Mouse (Mus musculus) CH12.LX (cell line): ENCODE data around the gene Dscaml1. TPM values are rescaled to one million over a fixed set of nuclear protein-coding genes. Genes with fewer than 3 reads are reported as not detected.

ENCODE experiments used
- DNase-seq: peaks from one replicate; pipeline ENCODE4 v3.0.0-alpha.2; 2013; ENCODE audit errors: extremely low read depth
- H3K27ac ChIP-seq: 2 replicates; pipeline ENCODE4 v1.5.1; 2012; ENCODE audit warnings: low read depth, mild to moderate bottlenecking, control low read depth, moderate library complexity; ENCODE audit not compliant: insufficient read depth
- H3K27me3 ChIP-seq: replicated peaks from 2 replicates; pipeline ENCODE3; 2012; ENCODE audit warnings: inconsistent platforms
- H3K36me3 ChIP-seq, 2 experiments: replicated peaks in 1 of 2; 2 replicates each; pipeline versions ENCODE3 to v1.6.1; 2012; ENCODE audit warnings: inconsistent platforms in 1 of 2, low read length in 1 of 2, mild to moderate bottlenecking in 1 of 2, mixed read lengths in 1 of 2, moderate library complexity in 1 of 2; ENCODE audit not compliant: control insufficient read depth in 1 of 2, insufficient read depth in 1 of 2
- H3K4me1 ChIP-seq, 2 experiments: 2 replicates each; pipeline ENCODE4 v1.6.1; 2012; ENCODE audit warnings: inconsistent platforms in 1 of 2, moderate library complexity in 1 of 2; ENCODE audit not compliant: insufficient read depth in 2 of 2, control insufficient read depth in 1 of 2
- H3K4me2 ChIP-seq: 2 replicates; pipeline ENCODE4 v1.6.1; 2012; ENCODE audit warnings: low read depth, mild to moderate bottlenecking, control low read depth; ENCODE audit not compliant: poor library complexity, insufficient read depth, severe bottlenecking
- H3K4me3 ChIP-seq, 3 experiments: fragments of 150-350 bp in 1 of 3; sonication (generic) in 1 of 3; replicated peaks in 1 of 3; 2 replicates each; pipeline versions ENCODE3 to v1.5.1; 2011 to 2012; ENCODE audit warnings: low read depth in 2 of 3, low read length in 2 of 3, mild to moderate bottlenecking in 2 of 3, moderate library complexity in 2 of 3, control low read depth in 1 of 3, improper control_type of control experiment in 1 of 3, inconsistent platforms in 1 of 3, mixed read lengths in 1 of 3; ENCODE audit not compliant: poor library complexity in 1 of 3
- H3K79me2 ChIP-seq: replicated peaks from 2 replicates; pipeline ENCODE4 v1.6.1; 2012; ENCODE audit warnings: mild to moderate bottlenecking, moderate library complexity; ENCODE audit not compliant: control insufficient read depth, poor library complexity, insufficient read depth, severe bottlenecking; ENCODE audit errors: extremely low read depth
- H3K9ac ChIP-seq: 2 replicates; pipeline ENCODE4 v1.6.1; 2012; ENCODE audit warnings: low read depth, mild to moderate bottlenecking, control low read depth, moderate library complexity; ENCODE audit not compliant: insufficient read depth
- H3K9me3 ChIP-seq: replicated peaks from 2 replicates; pipeline ENCODE3; 2012; ENCODE audit warnings: low read length, inconsistent platforms, mixed read lengths
- CHD2 ChIP-seq: IDR thresholded peaks from 2 replicates; pipeline ENCODE4 v1.6.1; 2011; ENCODE audit warnings: low read length, improper control_type of control experiment
- CTCF ChIP-seq, 2 experiments: IDR thresholded peaks in 1 of 2; conservative IDR thresholded peaks in 1 of 2; 2 replicates each; pipeline ENCODE4 v1.5.1; 2011 to 2012; ENCODE audit warnings: low read depth in 2 of 2, low read length in 2 of 2, improper control_type of control experiment in 1 of 2, inconsistent platforms in 1 of 2, mild to moderate bottlenecking in 1 of 2, moderate library complexity in 1 of 2
- E2F4 ChIP-seq: IDR thresholded peaks from 2 replicates; pipeline ENCODE4 v1.6.1; 2011; ENCODE audit warnings: low read depth, low read length, improper control_type of control experiment; ENCODE audit not compliant: insufficient replicate concordance
- EP300 ChIP-seq: IDR thresholded peaks from 2 replicates; pipeline ENCODE4 v1.6.1; 2011; ENCODE audit warnings: low read length, improper control_type of control experiment
- GABPA ChIP-seq: IDR thresholded peaks from 2 replicates; pipeline ENCODE4 v1.6.1; 2012; ENCODE audit warnings: low read depth, low read length, improper control_type of control experiment, inconsistent platforms; ENCODE audit not compliant: insufficient replicate concordance
- IRF4 ChIP-seq: IDR thresholded peaks from 2 replicates; pipeline ENCODE4 v1.6.1; 2014; ENCODE audit warnings: low read depth, mild to moderate bottlenecking, inconsistent platforms, low read length, improper control_type of control experiment
- JUN ChIP-seq: IDR thresholded peaks from 2 replicates; pipeline ENCODE4 v1.6.1; 2011; ENCODE audit warnings: low read depth, mild to moderate bottlenecking, low read length, improper control_type of control experiment, moderate library complexity; ENCODE audit not compliant: insufficient read depth
- JUND ChIP-seq: conservative IDR thresholded peaks from 2 replicates; pipeline ENCODE4 v1.6.1; 2011; ENCODE audit warnings: low read depth, low read length, improper control_type of control experiment
- KAT2A ChIP-seq: IDR thresholded peaks from 2 replicates; pipeline ENCODE4 v1.6.1; 2012; ENCODE audit warnings: low read length, improper control_type of control experiment, inconsistent platforms; ENCODE audit not compliant: insufficient replicate concordance
- MAFK ChIP-seq: IDR thresholded peaks from 2 replicates; pipeline ENCODE4 v1.6.1; 2011; ENCODE audit warnings: low read length, improper control_type of control experiment; ENCODE audit not compliant: insufficient replicate concordance
- MAX ChIP-seq: IDR thresholded peaks from 2 replicates; pipeline ENCODE4 v1.6.1; 2011; ENCODE audit warnings: low read length, improper control_type of control experiment
- MAZ ChIP-seq: IDR thresholded peaks from 2 replicates; pipeline ENCODE4 v1.6.1; 2012; ENCODE audit warnings: low read depth, mild to moderate bottlenecking, inconsistent platforms, low read length, improper control_type of control experiment, moderate library complexity
- MEF2A ChIP-seq: IDR thresholded peaks from 2 replicates; pipeline ENCODE4 v1.6.1; 2014; ENCODE audit warnings: low read depth, mild to moderate bottlenecking, inconsistent platforms, low read length, improper control_type of control experiment, borderline replicate concordance
- MYC ChIP-seq: IDR thresholded peaks from 2 replicates; pipeline ENCODE4 v1.6.1; 2011; ENCODE audit warnings: low read depth, mild to moderate bottlenecking, improper control_type of control experiment, low read length
- NRF1 ChIP-seq: IDR thresholded peaks from 2 replicates; pipeline ENCODE4 v1.6.1; 2014; ENCODE audit warnings: low read depth, mild to moderate bottlenecking, inconsistent platforms, low read length, improper control_type of control experiment, moderate library complexity
- PAX5 ChIP-seq: IDR thresholded peaks from 2 replicates; pipeline ENCODE4 v1.6.1; 2012; ENCODE audit warnings: low read length, inconsistent platforms, mixed read lengths
- POLR2A ChIP-seq: IDR thresholded peaks from 2 replicates; pipeline ENCODE4 v1.6.1; 2011; ENCODE audit warnings: low read depth, mild to moderate bottlenecking, improper control_type of control experiment, low read length
- RCOR1 ChIP-seq: conservative IDR thresholded peaks from 2 replicates; pipeline ENCODE4 v1.6.1; 2012; ENCODE audit warnings: low read depth, mild to moderate bottlenecking, inconsistent platforms, low read length, improper control_type of control experiment
- SIN3A ChIP-seq: IDR thresholded peaks from 2 replicates; pipeline ENCODE4 v1.6.1; 2012; ENCODE audit warnings: low read length, improper control_type of control experiment, inconsistent platforms
- TCF12 ChIP-seq: IDR thresholded peaks from 2 replicates; pipeline ENCODE4 v1.6.1; 2014; ENCODE audit warnings: low read depth, mild to moderate bottlenecking, inconsistent platforms, low read length, improper control_type of control experiment
- UBTF ChIP-seq: IDR thresholded peaks from 2 replicates; pipeline ENCODE4 v1.6.1; 2012; ENCODE audit warnings: low read depth, mild to moderate bottlenecking, inconsistent platforms, low read length, improper control_type of control experiment, moderate library complexity
- ZC3H11A ChIP-seq: IDR thresholded peaks from 2 replicates; pipeline ENCODE4 v1.6.1; 2012; ENCODE audit warnings: low read depth, mild to moderate bottlenecking, inconsistent platforms, low read length, improper control_type of control experiment
- ZKSCAN1 ChIP-seq: IDR thresholded peaks from 2 replicates; pipeline ENCODE4 v1.6.1; 2012; ENCODE audit warnings: low read depth, inconsistent platforms, low read length, improper control_type of control experiment, borderline replicate concordance
- ZNF384 ChIP-seq: IDR thresholded peaks from 2 replicates; pipeline ENCODE4 v1.6.1; 2012; ENCODE audit warnings: low read depth, low read length, improper control_type of control experiment, inconsistent platforms
- dilution Hi-C: fragments of 300-500 bp; cut with MboI; formaldehyde crosslinking; loops from 2 replicates; pipeline ENCODE4 v1.14.3; 2020; ENCODE audit warnings: low sequenced_read_pairs; ENCODE audit not compliant: extremely low pct_unique_long_range_greater_than_20kb, extremely low pct_ligation_motif_present
- in situ Hi-C: fragments of 300-500 bp; cut with MboI; formaldehyde crosslinking; loops from 3 replicates; pipeline ENCODE4 v1.14.3; 2019; ENCODE audit warnings: low sequenced_read_pairs, low pct_ligation_motif_present, low pct_unique_long_range_greater_than_20kb, mixed read lengths
- polyA plus RNA-seq: library from polyadenylated mRNA; unstranded; fragments of >175 nt; gene quantifications from 2 replicates; pipeline ENCODE4 v1.2.1, GENCODE M21; 2012; ENCODE audit warnings: low read depth; ENCODE audit not compliant: insufficient read length
- total RNA-seq, 2 experiments: library from RNA; depleted of rRNA; stranded (reverse); fragments of 300-350 nt in 1 of 2; fragments of >200 nt in 1 of 2; gene quantifications; 2 replicates each; pipeline ENCODE4 v1.2.3; 2012 to 2014

The Dscaml1 gene
- total and polyA plus RNA-seq, 3 experiments: not detected

GRCm38 (mm10) chr9:45676578-45676977 is 250.2 kb downstream of the Dscaml1 start:
- DNase-seq: no peak
- no peak overlapping the region for H3K9ac ChIP-seq
- in situ Hi-C loops (no loop called here), dilution Hi-C loops (no loop called here)
- TF ChIP-seq E2F4 (no peak), JUN (no peak), JUND (no peak), MAZ (no peak), ZKSCAN1 (no peak), SIN3A (no peak), MAFK (no peak), MAX (no peak), UBTF (no peak), PAX5 (no peak), EP300 (no peak), ZNF384 (no peak), MEF2A (no peak), POLR2A (no peak), ZC3H11A (no peak), MYC (no peak), CTCF (conservative IDR thresholded peaks at IDR 0.05 in 1 of 2, IDR thresholded peaks at IDR 0.05 in 1 of 2; ENCODE audit: low read depth in 2 of 2, low read length in 2 of 2) (no peak), IRF4 (no peak)
- peaks cover 88% of the 10 kb centered on the region for H3K27me3 ChIP-seq
- H3K4me2 ChIP-seq: no peak overlapping the region
- no peaks in the 10 kb centered on the region for H3K36me3 ChIP-seq
- peaks cover 0 to 4% of the 10 kb centered on the region in 2 experiments; a peak in 1 of 4 replicates for H3K4me1 ChIP-seq
- H3K4me3 ChIP-seq: no peak overlapping the region
- no peaks in the 10 kb centered on the region for H3K79me2 ChIP-seq
- no peaks in the 10 kb centered on the region for H3K9me3 ChIP-seq
- no peak overlapping the region for H3K27ac ChIP-seq

GRCm38 (mm10) chr9:45677236-45677781 is 250.9 kb downstream of the Dscaml1 start:
- no peaks in the 10 kb centered on the region for H3K9me3 ChIP-seq
- dilution Hi-C loops: no loop called here
- no peak overlapping the region for H3K9ac ChIP-seq
- no peak overlapping the region for H3K4me2 ChIP-seq
- H3K4me3 ChIP-seq: no peak overlapping the region
- H3K36me3 ChIP-seq: no peaks in the 10 kb centered on the region
- peaks cover 90% of the 10 kb centered on the region for H3K27me3 ChIP-seq
- peaks cover 0 to 4% of the 10 kb centered on the region in 2 experiments; a peak in 1 of 4 replicates for H3K4me1 ChIP-seq
- TF ChIP-seq KAT2A (no peak), CHD2 (no peak), TCF12 (no peak), MAX (no peak), RCOR1 (no peak), POLR2A (no peak), NRF1 (no peak), MAFK (no peak), EP300 (no peak), MAZ (no peak), GABPA (no peak), SIN3A (no peak), PAX5 (no peak), JUND (no peak), IRF4 (no peak)
- H3K79me2 ChIP-seq: no peaks in the 10 kb centered on the region
- peak; percentile 3 for DNase-seq
- H3K27ac ChIP-seq: no peak overlapping the region
- in situ Hi-C loops: no loop called here
